Mouse (Mus musculus): ENCODE measurements around the gene Kif18b.

DNA sequence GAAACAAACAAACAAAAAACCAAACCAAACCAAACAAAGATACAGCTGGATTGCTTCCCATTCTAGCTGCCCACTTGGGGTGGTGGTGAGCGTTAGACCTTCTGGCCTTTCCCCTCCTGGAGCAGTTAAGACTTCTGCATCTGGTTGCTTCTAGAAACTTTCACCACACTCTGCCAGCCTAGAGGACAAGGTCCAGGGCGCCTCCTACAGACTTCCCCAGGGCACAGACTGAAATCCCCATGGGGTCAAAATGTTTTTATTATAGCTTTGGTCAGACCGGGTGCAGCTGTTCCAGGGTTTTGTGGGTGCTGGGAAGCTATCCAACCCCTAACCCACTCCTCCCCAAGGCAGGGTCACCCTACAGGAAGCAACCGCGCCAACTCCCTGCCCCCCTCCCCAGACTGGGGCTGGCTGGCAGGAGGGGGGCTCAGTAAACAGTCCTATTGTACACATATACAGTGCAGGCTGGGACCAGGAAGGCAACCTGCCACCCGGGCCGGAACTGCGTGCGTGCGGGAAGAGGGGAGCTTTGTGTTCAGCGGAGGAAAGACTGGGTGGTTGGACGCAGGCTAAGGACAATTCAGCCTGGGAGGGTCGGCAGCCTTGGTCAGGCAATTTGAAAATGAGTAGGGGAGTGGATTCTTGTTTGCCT lies 14.2 kb upstream of the Kif18b start:
- TF ChIP-seq EP300 (IDR thresholded peaks at IDR 0.05; ENCODE audit: insufficient read depth, low read depth, low read length) (no peak), POLR2A (IDR thresholded peaks at IDR 0.05; ENCODE audit: insufficient read depth, low read length) (no peak), CTCF (IDR thresholded peaks at IDR 0.05; ENCODE audit: low read depth, low read length) (no peak)
